ENCODE assay signal across 28 mouse cellular contexts in the genomic region with DNA sequence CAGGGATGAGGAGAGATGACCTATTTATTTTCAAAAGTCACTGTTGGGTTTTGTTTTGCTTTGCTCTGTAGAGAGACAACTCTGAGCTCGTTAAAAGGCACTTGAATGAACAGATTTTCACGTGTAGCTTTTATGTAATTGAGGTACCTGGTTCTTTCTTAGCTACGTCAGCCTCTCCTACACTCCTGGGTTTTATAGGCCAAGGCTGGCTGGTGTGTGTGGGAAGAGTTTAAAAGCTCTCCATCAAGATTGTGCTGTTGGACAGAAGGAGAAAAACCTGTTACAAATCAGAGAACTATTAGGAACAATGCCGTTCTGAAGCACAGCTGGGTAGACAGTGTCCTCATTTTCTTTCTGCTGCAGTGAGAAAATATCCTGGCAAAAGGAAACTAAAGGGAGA.
"Had no signal": no experiment of that assay in that cellular context is flagged by ENCODE, and none has a peak within 500 bp of the region (broad histone marks: within the 10 kb centered on the region; RNA-seq: fewer than 3 reads in every experiment).

No protein-coding gene starts in this region.

- H3K4me1 ChIP-seq: embryonic facial prominence, embryonic 10.5 days; embryonic facial prominence, embryonic 12.5 days; embryonic facial prominence, embryonic 13.5 days; embryonic facial prominence, embryonic 15.5 days; forebrain, embryonic 10.5 days; forebrain, embryonic 12.5 days; forebrain, embryonic 13.5 days; forebrain, embryonic 15.5 days had no signal

- H3K9me3 ChIP-seq: embryonic facial prominence, embryonic 10.5 days; embryonic facial prominence, embryonic 12.5 days; embryonic facial prominence, embryonic 13.5 days; embryonic facial prominence, embryonic 15.5 days; forebrain, embryonic 10.5 days; forebrain, embryonic 12.5 days; forebrain, embryonic 15.5 days had no signal

- H3K4me3 ChIP-seq: embryonic facial prominence, embryonic 10.5 days; embryonic facial prominence, embryonic 12.5 days; embryonic facial prominence, embryonic 13.5 days; embryonic facial prominence, embryonic 15.5 days; erythroblast, embryonic 14.5 days; forebrain, embryonic 10.5 days; forebrain, embryonic 12.5 days; forebrain, embryonic 13.5 days; forebrain, embryonic 15.5 days; gastrocnemius, adult 2 months; heart, adult 2 months had no signal

- H3K36me3 ChIP-seq: embryonic facial prominence, embryonic 10.5 days; embryonic facial prominence, embryonic 12.5 days; embryonic facial prominence, embryonic 13.5 days; embryonic facial prominence, embryonic 15.5 days; forebrain, embryonic 10.5 days; forebrain, embryonic 12.5 days; forebrain, embryonic 15.5 days had no signal

- H3K27me3 ChIP-seq: embryonic facial prominence, embryonic 12.5 days; embryonic facial prominence, embryonic 15.5 days; forebrain, embryonic 12.5 days; forebrain, embryonic 13.5 days; forebrain, embryonic 15.5 days had no signal

- ATAC-seq: forebrain, embryonic 13.5 days; forebrain, embryonic 14.5 days; forebrain, embryonic 15.5 days; forebrain, embryonic 16.5 days; forebrain, postnatal 0 days had no signal

- DNase-seq: cerebellum, adult 8-10 months; cerebellum, adult 9-10 months; cerebellum, adult 9-11 months; cerebellum, postnatal 10 days; cerebellum, postnatal 14 days; cerebellum, postnatal 25 days; cerebellum, postnatal 36 days; embryo, embryonic 11 days; forebrain, postnatal 0 days; gastrocnemius, adult 2 months; gastrocnemius, postnatal 10 days; gastrocnemius, postnatal 14 days; gastrocnemius, postnatal 25 days; gastrocnemius, postnatal 36 days; heart, adult 11 months; heart, adult 18-20 months; heart, adult 2 months had no signal

- H3K27ac ChIP-seq: embryonic facial prominence, embryonic 10.5 days; embryonic facial prominence, embryonic 12.5 days; embryonic facial prominence, embryonic 13.5 days; embryonic facial prominence, embryonic 15.5 days; forebrain, embryonic 10.5 days; forebrain, embryonic 12.5 days; forebrain, embryonic 13.5 days; forebrain, embryonic 15.5 days; gastrocnemius, adult 2 months; heart, adult 2 months had no signal
